Mouse (Mus musculus) E14TG2a.4 (cell line): ENCODE data around the gene Igf1r.

ENCODE experiments used
- CTCF ChIP-seq: conservative IDR thresholded peaks from 2 replicates; pipeline ENCODE4 v1.5.1; 2014; ENCODE audit warnings: low read length
- NANOG ChIP-seq: IDR thresholded peaks from 2 replicates; pipeline ENCODE4 v1.6.1; 2014; ENCODE audit warnings: borderline replicate concordance, low read length, mixed read lengths
- POU5F1 ChIP-seq: IDR thresholded peaks from 2 replicates; pipeline ENCODE4 v1.6.1; 2014; ENCODE audit warnings: low read length, borderline replicate concordance

- TF ChIP-seq CTCF: no peak
- no peak for TF ChIP-seq POU5F1
- TF ChIP-seq NANOG: no peak
These were observed 20.8 kb downstream of the Igf1r start for GRCm38 (mm10) chr7:67973180-67974014.
